Mouse (Mus musculus) stomach, postnatal 0 days (tissue): Measurements from ENCODE around the gene Gm31571. TPM values are rescaled to one million over a fixed set of nuclear protein-coding genes. Genes with fewer than 3 reads are reported as not detected.
"Not testable (repeated sequence)": the region's sequence is repeated elsewhere in the genome, so short reads cannot be mapped to it uniquely, and the experiment has no call there.

ENCODE experiments used
- ATAC-seq: fragments of 200-750 bp; cut with Nextera tagmentation; 2 replicates; pipeline ENCODE4 v1.8.0; 2017; ENCODE audit not compliant: low FRiP score, low TSS enrichment
- DNase-seq: peaks from one replicate; pipeline ENCODE4 v3.0.0-alpha.2; 2016; ENCODE audit warnings: low spot score
- H3K27ac ChIP-seq: fragments of 300-500 bp; sonication (generic); replicated peaks from 2 replicates; pipeline ENCODE4 v1.5.1; 2014; ENCODE audit warnings: mild to moderate bottlenecking, control low read depth
- H3K27me3 ChIP-seq: fragments of 300-500 bp; sonication (generic); 2 replicates; pipeline ENCODE4 v1.6.1; 2014; ENCODE audit warnings: low read length; ENCODE audit not compliant: control insufficient read depth, insufficient read depth
- H3K36me3 ChIP-seq: fragments of 300-500 bp; sonication (generic); 2 replicates; pipeline ENCODE4 v1.6.1; 2014; ENCODE audit warnings: low read length, mixed read lengths; ENCODE audit not compliant: control insufficient read depth, insufficient read depth
- H3K4me1 ChIP-seq: fragments of 300-500 bp; sonication (generic); replicated peaks from 2 replicates; pipeline ENCODE4 v1.6.1; 2014; ENCODE audit warnings: antibody characterized with exemption; ENCODE audit not compliant: control insufficient read depth, insufficient read depth
- H3K4me2 ChIP-seq: fragments of 300-500 bp; sonication (generic); replicated peaks from 2 replicates; pipeline ENCODE4 v1.6.1; 2014; ENCODE audit warnings: low read depth, mild to moderate bottlenecking, control low read depth, moderate library complexity
- H3K4me3 ChIP-seq: fragments of 300-500 bp; sonication (generic); 2 replicates; pipeline ENCODE4 v1.5.1; 2014; ENCODE audit warnings: low read depth, low read length, control low read depth
- H3K9ac ChIP-seq: fragments of 300-500 bp; sonication (generic); 2 replicates; pipeline ENCODE4 v1.6.1; 2014; ENCODE audit warnings: mild to moderate bottlenecking, low read length, control low read depth, mixed read lengths
- H3K9me3 ChIP-seq: fragments of 300-500 bp; sonication (generic); 2 replicates; pipeline ENCODE4 v1.6.1; 2016; ENCODE audit warnings: low read length; ENCODE audit not compliant: control insufficient read depth
- WGBS: fragments of 180-500 bp; shearing (Covaris S2); extraction: QIAGEN DNeasy Blood & Tissue Kit; methylation state at CpG from one replicate; pipeline ENCODE4 v1.1.7; 2014; 5-methylcytosine and 5-hydroxymethylcytosine counted together
- polyA plus RNA-seq: library from polyadenylated mRNA; unstranded; fragments of >200 nt; fragmentation: Nextera tagmentation; extraction: Ambion mirVana; gene quantifications from 2 replicates; pipeline ENCODE4 v1.2.1, GENCODE M21; 2015

Gene Gm31571
- not detected in 2 replicates for polyA plus RNA-seq

DNA sequence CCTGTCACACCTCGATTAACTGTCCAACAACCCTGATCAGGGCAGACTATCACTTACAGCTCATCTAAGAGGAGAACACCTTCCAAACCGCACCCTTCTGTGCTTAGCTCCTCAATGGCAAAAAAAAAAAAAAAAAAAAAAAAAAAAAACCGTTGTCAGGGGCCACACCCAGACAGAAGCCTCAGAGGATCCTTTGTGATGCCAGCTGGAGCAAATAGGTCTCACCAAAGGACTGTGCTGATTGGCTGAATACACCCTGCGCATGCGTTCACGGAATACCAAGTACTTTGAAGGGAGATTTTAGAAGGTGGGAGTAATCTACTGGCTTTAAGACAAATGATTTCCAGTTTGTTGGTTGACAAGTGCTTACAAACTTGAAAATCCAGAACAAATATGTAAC is at the start of gene Gm31571:
Gm31571 (minus strand) TSS at position 101 of the 400 bp plus-strand sequence.
- no CpG with 5 or more reads among the region's 6 CpGs for WGBS
- DNase-seq, H3K36me3 ChIP-seq, H3K4me3 ChIP-seq, H3K27ac ChIP-seq, H3K9me3 ChIP-seq, ATAC-seq, H3K27me3 ChIP-seq, H3K4me2 ChIP-seq, H3K9ac ChIP-seq, H3K4me1 ChIP-seq: not testable (repeated sequence)
